Mouse (Mus musculus) megakaryocyte, embryonic 14.5 days (primary cell): ENCODE data around the gene Atf6. TPM values are rescaled to one million over a fixed set of nuclear protein-coding genes. Genes with fewer than 3 reads are reported as not detected.

Experiments used
- H3K27me3 ChIP-seq: replicated peaks from 2 replicates; pipeline ENCODE3; 2012; ENCODE audit warnings: inconsistent platforms
- H3K36me3 ChIP-seq: replicated peaks from 2 replicates; pipeline ENCODE3; 2012; ENCODE audit warnings: low read length, inconsistent platforms, mixed read lengths
- H3K4me1 ChIP-seq: 2 replicates; pipeline ENCODE4 v1.6.1; 2012; ENCODE audit warnings: inconsistent platforms
- H3K4me3 ChIP-seq: replicated peaks from 2 replicates; pipeline ENCODE3; 2012; ENCODE audit warnings: moderate library complexity, mild to moderate bottlenecking, inconsistent platforms
- H3K9me3 ChIP-seq: 2 replicates; pipeline ENCODE4 v1.6.1; 2012; ENCODE audit warnings: inconsistent platforms
- FLI1 ChIP-seq: IDR thresholded peaks from 2 replicates; pipeline ENCODE4 v1.6.1; 2012; ENCODE audit warnings: low read length, inconsistent platforms, mixed read lengths
- GATA1 ChIP-seq: IDR thresholded peaks from 3 replicates; pipeline ENCODE4 v1.6.1; 2012; ENCODE audit warnings: mixed read lengths, low read length, inconsistent platforms, borderline replicate concordance
- polyA plus RNA-seq: library from polyadenylated mRNA; stranded (reverse); fragments of >175 nt; gene quantifications from 2 replicates; pipeline ENCODE4 v1.2.3, GENCODE M21; 2012; ENCODE audit warnings: low replicate concordance; ENCODE audit not compliant: insufficient read depth

Gene Atf6
- polyA plus RNA-seq, 1 experiment, result 4.8 TPM

DNA sequence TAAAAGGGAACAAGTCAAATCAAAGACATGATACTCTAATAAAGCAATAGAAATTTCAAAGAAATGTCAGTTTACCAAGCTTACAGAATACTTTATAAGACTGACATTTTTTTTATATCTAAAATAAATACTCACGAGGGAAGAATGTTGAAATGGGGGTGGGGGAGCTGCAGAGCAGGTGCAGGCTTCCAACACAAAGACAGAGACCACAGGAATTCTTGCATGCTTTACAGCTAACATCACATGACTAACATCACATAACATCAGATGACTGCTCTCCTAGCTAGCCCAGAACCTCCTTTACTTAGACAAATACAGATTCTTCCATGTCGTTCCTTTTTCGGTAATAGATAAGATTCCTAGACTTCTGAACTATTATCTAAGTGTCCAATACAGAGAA lies 76.6 kb downstream of the Atf6 start:
- Histone ChIP-seq H3K4me1 (peaks cover 38% of the 10 kb centered on the region), H3K36me3 (peaks cover 96% of the 10 kb centered on the region), H3K9me3 (no peaks in the 10 kb centered on the region), H3K4me3 (no peak overlapping the region), H3K27me3 (no peaks in the 10 kb centered on the region)
- no peak for TF ChIP-seq GATA1
- no peak for TF ChIP-seq FLI1

DNA sequence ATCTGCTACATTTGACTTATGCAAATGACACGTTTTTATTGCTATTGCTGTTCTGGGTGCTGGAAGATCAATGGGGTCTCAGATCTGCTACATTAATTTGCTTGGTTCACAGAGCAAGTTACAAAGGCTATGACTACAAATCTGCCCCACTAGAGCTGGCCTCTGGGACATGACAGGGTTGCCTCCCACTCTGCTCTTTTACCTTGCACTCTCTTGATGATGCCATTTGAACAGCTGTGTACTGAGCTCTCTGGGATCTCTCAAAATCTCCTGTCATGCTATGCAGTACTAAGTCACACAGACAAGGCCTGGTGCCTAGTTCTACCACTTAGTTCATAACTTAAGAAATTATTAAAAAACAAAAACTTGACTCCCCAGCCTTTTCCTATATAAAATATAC lies 79.9 kb downstream of the Atf6 start:
- TF ChIP-seq GATA1 (no peak), FLI1 (no peak)
- no peaks in the 10 kb centered on the region for H3K27me3 ChIP-seq
- no peak overlapping the region for H3K4me3 ChIP-seq
- no peaks in the 10 kb centered on the region for H3K9me3 ChIP-seq
- peaks cover 91% of the 10 kb centered on the region for H3K36me3 ChIP-seq
- peaks cover 20% of the 10 kb centered on the region for H3K4me1 ChIP-seq

DNA sequence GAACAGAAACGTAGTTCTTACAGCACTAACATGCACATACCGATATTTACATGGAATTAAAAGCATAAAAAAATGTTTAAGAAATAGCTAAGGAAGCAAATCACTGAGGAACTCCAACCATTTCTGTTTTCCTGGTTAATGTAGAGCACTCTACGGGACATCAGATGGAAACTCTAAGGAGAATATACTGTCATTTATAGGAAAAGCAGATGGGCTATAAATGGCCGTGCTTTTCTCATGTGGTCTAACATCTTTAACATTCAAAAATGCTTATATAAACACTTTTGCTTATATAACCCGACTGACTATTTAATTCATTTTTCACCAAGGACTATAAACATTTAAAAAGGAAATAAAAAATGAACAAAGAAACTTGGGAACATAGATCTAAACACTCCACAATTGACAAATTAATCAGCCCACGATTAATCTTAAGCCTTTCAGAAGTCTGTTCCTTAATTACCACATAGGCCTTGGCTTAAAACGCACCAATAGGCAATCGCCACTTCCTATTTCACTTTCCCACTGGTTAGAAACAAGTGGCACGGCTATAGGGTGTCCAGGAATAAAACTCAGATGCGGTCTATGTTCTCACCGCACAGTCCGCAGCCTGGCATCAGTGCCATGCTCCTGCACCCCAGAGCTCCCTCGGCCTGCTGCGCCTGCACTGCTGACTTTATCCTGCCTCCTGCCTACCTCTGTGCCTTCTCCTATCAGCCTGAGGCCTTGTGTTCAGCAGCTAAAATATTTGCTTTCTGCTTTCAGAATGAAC lies 80.8 kb downstream of the Atf6 start:
- Histone ChIP-seq H3K9me3 (no peaks in the 10 kb centered on the region), H3K4me3 (no peak overlapping the region), H3K36me3 (peaks cover 91% of the 10 kb centered on the region), H3K27me3 (no peaks in the 10 kb centered on the region), H3K4me1 (peaks cover 11% of the 10 kb centered on the region)
- TF ChIP-seq GATA1 (no peak), FLI1 (no peak)

DNA sequence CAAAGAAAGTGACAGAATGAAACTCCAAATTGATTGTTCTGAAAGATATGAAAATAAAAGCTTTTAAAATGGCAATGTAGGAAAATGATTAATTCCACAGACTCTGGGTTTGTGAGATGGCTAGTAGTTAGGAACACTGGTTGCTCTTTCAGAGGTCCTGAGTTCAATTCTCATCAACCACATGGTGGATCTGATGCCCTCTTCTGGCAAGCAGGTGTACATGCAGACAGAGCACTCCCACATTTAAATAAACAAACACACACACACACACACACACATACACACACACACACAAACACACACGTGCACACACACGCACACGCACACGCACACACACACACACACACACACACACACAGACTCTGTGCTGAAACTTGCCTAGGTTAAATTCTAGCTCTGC lies 89.9 kb downstream of the Atf6 start:
- no peak overlapping the region for H3K4me3 ChIP-seq
- H3K4me1 ChIP-seq, result peaks cover 51% of the 10 kb centered on the region
- no peaks in the 10 kb centered on the region for H3K27me3 ChIP-seq
- peaks cover 95% of the 10 kb centered on the region for H3K36me3 ChIP-seq
- H3K9me3 ChIP-seq, result no peaks in the 10 kb centered on the region
- TF ChIP-seq GATA1 (no peak), FLI1 (no peak)

DNA sequence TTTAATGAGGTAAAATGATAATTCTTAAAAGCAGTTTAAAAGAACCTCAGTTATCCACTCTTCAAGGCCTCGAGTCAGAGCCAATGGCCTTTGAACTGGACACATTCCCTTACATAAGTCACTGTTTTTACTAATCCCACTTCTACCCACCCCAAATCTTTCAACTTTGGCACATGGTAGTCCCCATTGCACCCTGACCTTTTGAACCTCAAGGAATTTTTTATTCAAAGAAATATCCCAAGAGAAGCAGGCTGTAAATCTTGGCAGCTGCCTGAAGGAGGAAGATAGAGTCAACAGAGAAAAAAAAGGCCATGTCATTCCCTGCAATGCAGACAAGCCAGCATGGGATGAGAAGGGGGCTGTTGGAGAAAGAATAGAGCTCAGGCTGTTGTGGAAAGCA lies 93.1 kb downstream of the Atf6 start:
- Histone ChIP-seq H3K9me3 (no peaks in the 10 kb centered on the region), H3K4me1 (peaks cover 51% of the 10 kb centered on the region), H3K27me3 (no peaks in the 10 kb centered on the region), H3K36me3 (peaks cover 97% of the 10 kb centered on the region), H3K4me3 (no peak overlapping the region)
- TF ChIP-seq FLI1, result no peak
- no peak for TF ChIP-seq GATA1

DNA sequence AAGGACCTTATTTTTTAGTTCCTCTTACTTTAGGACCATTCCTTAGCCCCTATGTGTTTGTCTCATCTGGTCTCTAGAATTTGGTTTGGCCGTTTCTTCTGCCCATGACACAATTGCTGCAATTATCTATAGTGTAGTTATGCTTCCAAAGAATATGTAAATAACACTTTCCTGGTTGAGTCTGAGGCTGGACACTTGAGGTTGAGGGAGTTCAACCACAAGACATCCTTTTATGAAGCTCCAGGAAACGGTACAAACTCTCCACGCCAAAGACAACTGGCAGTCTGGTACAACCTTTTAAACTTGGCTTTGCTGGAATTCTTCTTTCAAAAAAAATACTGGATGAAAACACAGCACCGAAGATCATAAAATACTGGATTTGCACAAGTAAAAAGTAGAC lies 94.1 kb downstream of the Atf6 start:
- Histone ChIP-seq H3K4me3 (no peak overlapping the region), H3K9me3 (no peaks in the 10 kb centered on the region), H3K36me3 (peaks cover 97% of the 10 kb centered on the region), H3K4me1 (peaks cover 48% of the 10 kb centered on the region), H3K27me3 (no peaks in the 10 kb centered on the region)
- TF ChIP-seq GATA1 (no peak), FLI1 (no peak)

DNA sequence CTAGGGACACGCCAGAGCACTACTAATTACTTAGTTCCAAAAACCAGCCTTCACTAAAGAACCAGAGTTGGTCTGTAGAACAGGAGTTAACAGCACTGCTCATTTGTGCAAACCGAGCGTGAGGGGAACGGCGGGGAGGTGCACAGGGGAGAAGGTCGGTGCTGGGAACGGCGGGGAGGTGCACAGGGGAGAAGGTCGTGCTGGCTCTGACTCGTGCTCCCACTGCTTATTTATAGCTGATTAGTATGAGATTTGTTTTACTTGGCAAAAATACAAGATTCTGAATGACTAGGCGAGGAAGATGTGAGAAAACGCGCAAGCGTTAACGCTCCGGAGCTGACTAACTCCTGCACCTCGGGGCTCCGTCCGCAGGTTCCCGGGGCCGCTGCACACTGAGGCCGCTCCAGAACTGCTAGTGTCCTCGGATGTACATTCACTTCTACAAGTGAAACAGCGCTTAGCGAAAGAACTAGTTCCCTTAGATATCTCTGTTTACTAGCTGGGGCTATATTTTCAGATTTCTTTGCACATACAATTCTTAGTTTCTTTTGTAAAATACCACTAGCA lies 96.1 kb downstream of the Atf6 start:
- peaks cover 98% of the 10 kb centered on the region for H3K36me3 ChIP-seq
- H3K27me3 ChIP-seq, result no peaks in the 10 kb centered on the region
- TF ChIP-seq GATA1 (no peak), FLI1 (no peak)
- peaks cover 48% of the 10 kb centered on the region for H3K4me1 ChIP-seq
- H3K4me3 ChIP-seq, result no peak overlapping the region
- no peaks in the 10 kb centered on the region for H3K9me3 ChIP-seq

DNA sequence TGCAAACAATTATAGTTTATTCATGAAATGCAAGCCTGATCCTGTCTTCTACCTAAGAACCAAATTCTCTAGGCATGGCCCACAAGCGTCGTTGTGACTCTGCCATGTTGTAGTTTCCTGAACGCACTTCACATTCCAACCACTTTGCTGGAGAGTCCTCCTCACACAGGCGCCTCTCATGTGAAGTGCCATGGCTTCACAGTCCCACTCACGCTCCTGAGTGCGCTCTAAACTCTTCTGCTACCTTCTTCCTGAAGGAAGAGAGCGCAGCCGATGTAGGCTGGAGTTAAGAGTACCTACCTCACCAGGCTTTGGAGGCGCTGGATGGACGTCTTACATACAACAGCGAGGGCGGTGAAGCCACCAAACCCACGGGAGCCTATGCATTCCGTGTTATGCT lies 96.9 kb downstream of the Atf6 start:
- TF ChIP-seq GATA1, result no peak
- no peak for TF ChIP-seq FLI1
- Histone ChIP-seq H3K36me3 (peaks cover 99% of the 10 kb centered on the region), H3K4me3 (no peak overlapping the region)

DNA sequence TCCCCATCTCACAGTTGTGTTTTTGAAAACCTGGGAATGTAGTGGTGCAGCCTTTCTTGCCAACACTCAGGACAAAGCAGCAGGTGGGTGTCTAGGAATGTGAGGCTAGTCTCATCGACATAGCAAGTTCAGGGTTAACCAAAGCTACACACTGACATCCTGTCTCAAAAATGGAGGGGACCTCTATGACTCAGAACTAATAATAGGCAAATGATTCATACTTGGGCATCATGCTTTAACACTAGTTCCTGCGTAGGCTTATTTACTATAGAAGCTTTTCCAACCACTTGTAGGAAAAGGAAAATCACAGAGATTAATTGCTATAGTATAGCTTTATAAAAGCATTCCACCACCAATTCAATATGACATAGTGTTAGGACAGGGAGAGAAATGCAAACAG lies 100.6 kb downstream of the Atf6 start:
- H3K9me3 ChIP-seq, result no peaks in the 10 kb centered on the region
- H3K4me1 ChIP-seq, result peaks cover 16% of the 10 kb centered on the region
- H3K4me3 ChIP-seq, result no peak overlapping the region
- TF ChIP-seq GATA1, result no peak
- TF ChIP-seq FLI1, result no peak
- no peaks in the 10 kb centered on the region for H3K27me3 ChIP-seq
- H3K36me3 ChIP-seq, result peaks cover 98% of the 10 kb centered on the region

More for the DNA sequence above, 96.9 kb downstream of the Atf6 start:
- peaks cover 41% of the 10 kb centered on the region for H3K4me1 ChIP-seq
- H3K27me3 ChIP-seq, result no peaks in the 10 kb centered on the region
- no peaks in the 10 kb centered on the region for H3K9me3 ChIP-seq

DNA sequence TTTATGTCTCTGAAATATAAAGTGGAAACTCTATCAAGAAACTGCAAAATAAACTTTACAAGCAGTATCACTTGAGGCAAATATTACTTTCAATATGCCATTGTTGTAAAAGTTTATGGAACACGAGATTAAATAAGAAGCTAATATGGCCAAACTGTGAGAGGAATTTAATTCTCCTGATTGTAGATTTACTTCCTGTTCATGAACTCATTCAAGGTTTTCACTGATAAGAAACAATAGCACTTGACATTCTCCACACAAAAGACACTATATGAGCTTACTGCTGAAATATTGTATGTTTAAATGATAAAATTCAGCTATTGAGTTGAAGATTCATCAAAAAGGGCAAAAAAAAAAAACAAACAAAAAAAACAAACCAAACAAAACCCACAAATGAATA lies 102.8 kb downstream of the Atf6 start:
- Histone ChIP-seq H3K4me3 (no peak overlapping the region), H3K27me3 (no peaks in the 10 kb centered on the region), H3K4me1 (peaks cover 16% of the 10 kb centered on the region), H3K36me3 (peaks cover 98% of the 10 kb centered on the region), H3K9me3 (no peaks in the 10 kb centered on the region)
- no peak for TF ChIP-seq FLI1
- no peak for TF ChIP-seq GATA1
